Mouse (Mus musculus) midbrain, embryonic 15.5 days (tissue): ENCODE results near the gene 4931428F04Rik. TPM values are rescaled to one million over a fixed set of nuclear protein-coding genes. Genes with fewer than 3 reads are reported as not detected.

ENCODE experiments used
- ATAC-seq: fragments of 200-750 bp; cut with Nextera tagmentation; replicated peaks from 2 replicates; pipeline ENCODE4 v1.8.0; 2017; ENCODE audit warnings: moderate TSS enrichment
- H3K27ac ChIP-seq: fragments of 300-500 bp; sonication (generic); 2 replicates; pipeline ENCODE4 v1.5.1; 2015; ENCODE audit warnings: mild to moderate bottlenecking, inconsistent platforms
- H3K27me3 ChIP-seq: fragments of 300-500 bp; sonication (generic); replicated peaks from 2 replicates; pipeline ENCODE4 v1.6.1; 2015; ENCODE audit warnings: inconsistent platforms
- H3K36me3 ChIP-seq: fragments of 300-500 bp; sonication (generic); replicated peaks from 2 replicates; pipeline ENCODE4 v1.6.1; 2015; ENCODE audit warnings: inconsistent platforms
- H3K4me1 ChIP-seq: fragments of 300-500 bp; sonication (generic); 2 replicates; pipeline ENCODE4 v1.6.1; 2015; ENCODE audit warnings: inconsistent platforms
- H3K4me2 ChIP-seq: fragments of 300-500 bp; sonication (generic); 2 replicates; pipeline ENCODE4 v1.6.1; 2015; ENCODE audit warnings: inconsistent platforms, mild to moderate bottlenecking, moderate library complexity
- H3K4me3 ChIP-seq: fragments of 300-500 bp; sonication (generic); 2 replicates; pipeline ENCODE4 v1.5.1; 2015; ENCODE audit warnings: mild to moderate bottlenecking, inconsistent platforms
- H3K9ac ChIP-seq: fragments of 300-500 bp; sonication (generic); 2 replicates; pipeline ENCODE4 v1.6.1; 2015; ENCODE audit warnings: mild to moderate bottlenecking, inconsistent platforms
- H3K9me3 ChIP-seq: fragments of 300-500 bp; sonication (generic); 2 replicates; pipeline ENCODE4 v1.6.1; 2016; ENCODE audit warnings: inconsistent platforms
- WGBS: fragments of 180-500 bp; shearing (Covaris S2); methylation state at CpG from one replicate; pipeline ENCODE4 v1.1.7; 2015; ENCODE audit warnings: mixed read lengths; 5-methylcytosine and 5-hydroxymethylcytosine counted together
- polyA plus RNA-seq: library from polyadenylated mRNA; unstranded; fragments of >200 nt; fragmentation: Nextera tagmentation; extraction: Ambion mirVana; gene quantifications from 2 replicates; pipeline ENCODE4 v1.2.1, GENCODE M21; 2015

Gene 4931428F04Rik
- polyA plus RNA-seq, 1 experiment from 2014 or later: 173 TPM

DNA sequence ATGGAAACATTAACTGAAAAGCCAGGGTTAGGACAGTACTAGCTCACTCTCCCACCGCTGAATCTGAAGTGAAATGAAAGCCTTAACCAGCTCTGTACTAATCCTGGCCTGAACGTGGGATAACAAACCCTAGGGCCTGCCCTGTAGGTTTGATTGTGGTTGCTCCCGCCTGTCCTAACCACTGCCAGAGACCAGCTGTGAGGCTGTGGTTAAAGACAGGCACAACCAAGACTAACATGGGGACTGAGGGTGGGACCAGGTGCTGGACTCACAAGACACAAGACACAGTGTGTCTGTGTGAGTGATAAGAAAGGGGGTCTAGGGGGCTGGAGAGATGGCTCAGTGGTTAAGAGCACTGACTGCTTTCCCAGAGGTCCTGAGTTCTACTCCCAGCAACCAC is 9.1 kb downstream of the 4931428F04Rik start:
- 60% methylated on average over 3 of the region's 3 CpGs for WGBS
- Histone ChIP-seq H3K4me3 (no peak overlapping the region), H3K4me2 (no peak overlapping the region), H3K9ac (no peak overlapping the region), H3K27ac (no peak overlapping the region), H3K9me3 (no peaks in the 10 kb centered on the region), H3K4me1 (peaks cover 31% of the 10 kb centered on the region), H3K27me3 (peaks cover 34% of the 10 kb centered on the region), H3K36me3 (peaks cover 24% of the 10 kb centered on the region)
- no peak for ATAC-seq

DNA sequence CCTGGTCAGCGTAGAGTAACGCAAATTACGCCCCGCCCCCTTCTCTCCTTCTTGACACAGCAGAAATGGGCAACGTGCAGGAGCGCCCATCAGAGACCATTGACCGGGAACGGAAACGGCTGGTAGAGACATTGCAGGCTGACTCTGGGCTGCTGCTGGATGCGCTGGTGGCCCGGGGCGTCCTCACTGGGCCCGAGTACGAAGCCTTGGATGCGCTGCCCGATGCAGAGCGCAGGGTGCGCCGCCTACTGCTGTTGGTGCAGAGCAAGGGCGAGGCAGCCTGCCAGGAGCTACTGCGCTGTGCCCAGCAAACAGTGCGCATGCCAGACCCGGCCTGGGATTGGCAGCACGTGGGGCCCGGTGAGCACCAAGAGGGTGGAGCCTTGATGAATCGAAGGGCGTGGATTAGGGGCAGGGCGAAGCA is 10.7 kb downstream of the 4931428F04Rik start:
- no peak overlapping the region for H3K9ac ChIP-seq
- ATAC-seq: peak; percentile 50
- no peaks in the 10 kb centered on the region for H3K9me3 ChIP-seq
- 4% methylated on average over 28 of the region's 28 CpGs for WGBS
- H3K4me1 ChIP-seq: peaks cover 28% of the 10 kb centered on the region
- peak overlapping the region; percentile 47 for H3K4me2 ChIP-seq
- H3K4me3 ChIP-seq: peak overlapping the region; percentile 21
- H3K27ac ChIP-seq: no peak overlapping the region
- peaks cover 24% of the 10 kb centered on the region for H3K36me3 ChIP-seq
- H3K27me3 ChIP-seq: peaks cover 50% of the 10 kb centered on the region

DNA sequence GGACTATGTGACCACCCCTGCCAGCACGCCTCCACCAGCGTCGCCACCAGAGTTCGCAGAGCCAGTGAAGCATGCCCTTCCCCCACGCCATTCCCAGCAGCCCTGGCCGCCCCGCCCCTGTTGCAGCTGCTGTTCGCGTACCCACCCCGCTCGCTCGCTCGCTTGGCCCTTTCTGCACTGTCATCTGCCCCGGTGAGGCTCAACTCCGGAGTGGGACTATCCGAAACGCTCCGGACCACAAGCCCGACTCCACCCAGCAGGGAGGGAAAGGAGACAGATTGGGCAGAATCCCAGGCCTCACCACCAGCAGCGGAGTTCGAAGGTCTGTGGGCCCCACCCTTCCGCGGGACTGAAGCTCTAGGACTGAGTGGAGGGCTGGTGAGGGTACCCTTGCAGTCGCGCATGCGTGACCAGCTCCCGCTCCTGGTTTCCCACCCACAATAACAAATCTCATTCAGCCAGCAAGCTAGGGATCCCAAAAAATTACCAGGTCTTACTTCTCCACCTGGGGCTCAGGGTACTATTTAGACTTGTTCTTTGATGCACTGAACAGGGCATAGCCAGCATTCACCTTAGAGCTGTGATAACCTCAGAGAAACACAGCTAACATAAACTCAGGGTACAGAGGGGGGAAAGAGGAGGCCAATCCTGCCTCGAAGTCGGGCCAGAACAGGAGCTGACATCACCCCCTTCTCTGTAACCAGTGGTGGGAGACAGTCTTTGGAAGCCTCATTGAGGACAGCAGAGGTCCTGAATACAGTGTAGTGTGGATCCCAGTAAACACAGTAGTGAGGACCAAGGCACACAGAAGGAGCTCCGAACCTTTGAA is 13.2 kb downstream of the 4931428F04Rik start:
- H3K4me1 ChIP-seq: peaks cover 28% of the 10 kb centered on the region
- peaks cover 7% of the 10 kb centered on the region; the same call in 1 of the 2 replicates for H3K36me3 ChIP-seq
- 4% methylated on average over 30 of the region's 30 CpGs for WGBS
- H3K27me3 ChIP-seq: peaks cover 72% of the 10 kb centered on the region
- peak overlapping the region; percentile 50 for H3K4me3 ChIP-seq
- 0 out of 2 replicates have a peak overlapping the region, but pooled peaks have one; percentile 17 for H3K27ac ChIP-seq
- ATAC-seq: peak; percentile 56
- H3K9me3 ChIP-seq: no peaks in the 10 kb centered on the region
- H3K9ac ChIP-seq: peak overlapping the region; percentile 44
- peak overlapping the region; percentile 94 for H3K4me2 ChIP-seq

DNA sequence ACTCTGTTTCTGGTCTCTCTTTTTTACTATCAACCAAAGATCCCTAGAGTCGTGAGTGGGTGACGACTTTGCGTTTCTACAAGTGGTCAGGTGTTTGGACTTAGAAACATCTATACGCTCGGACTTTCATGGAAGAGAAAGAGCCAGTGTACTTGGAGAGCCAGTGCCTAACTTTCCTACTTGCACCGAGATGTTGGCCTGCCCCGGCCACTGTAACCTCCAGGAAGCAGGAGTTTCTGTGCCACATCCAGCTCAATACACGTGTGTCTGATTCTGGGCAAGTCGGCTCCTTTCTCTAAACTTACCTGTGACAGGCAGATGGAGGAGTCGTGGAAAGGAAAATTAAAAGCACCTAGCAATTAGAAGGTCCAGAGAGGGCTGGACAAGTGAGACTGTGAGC is 13.8 kb downstream of the 4931428F04Rik start, which contains the start of gene Nol3:
Gene Nol3, plus strand, starts transcription at position 301 of the 400 bp plus-strand sequence.
- H3K4me3 ChIP-seq: peak within 1 kb of the TSS; percentile 50
- H3K27ac ChIP-seq: 0 out of 2 replicates have a peak within 1 kb of the TSS, but pooled peaks have one; percentile 17
- peaks cover 4% of the 10 kb centered on the region; the same call in 1 of the 2 replicates for H3K36me3 ChIP-seq
- H3K9me3 ChIP-seq: no peaks in the 10 kb centered on the region
- peak; percentile 10 for ATAC-seq
- peaks cover 30% of the 10 kb centered on the region for H3K4me1 ChIP-seq
- peaks cover 79% of the 10 kb centered on the region for H3K27me3 ChIP-seq
- peak within 1 kb of the TSS; percentile 94 for H3K4me2 ChIP-seq
- 5% methylated on average over 10 of the region's 10 CpGs for WGBS
- H3K9ac ChIP-seq: peak within 1 kb of the TSS; percentile 44

DNA sequence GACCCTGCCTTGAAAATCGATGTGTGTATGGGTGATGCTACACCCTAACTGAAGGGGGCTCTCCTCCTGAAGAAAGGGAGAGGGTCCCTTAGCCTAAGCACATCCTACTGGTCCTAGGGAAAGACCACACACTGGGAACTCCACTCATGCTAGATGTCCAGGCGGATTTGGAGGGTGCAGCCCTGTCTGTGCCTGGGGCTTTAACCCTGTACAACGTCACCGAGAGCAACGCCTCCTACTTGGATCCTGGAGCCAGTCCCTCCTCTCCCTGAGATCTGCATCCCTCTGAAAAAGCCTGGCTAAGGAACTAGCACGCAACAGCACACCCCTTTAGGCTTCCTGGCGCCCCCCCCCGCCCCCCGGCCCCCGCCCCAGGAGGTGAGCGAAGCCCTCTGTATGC is 14.3 kb downstream of the 4931428F04Rik start:
- Histone ChIP-seq H3K4me2 (peak overlapping the region; percentile 94), H3K4me3 (peak overlapping the region; percentile 50; the same call in 1 of the 2 replicates), H3K4me1 (peaks cover 34% of the 10 kb centered on the region), H3K9ac (no peak overlapping the region), H3K9me3 (no peaks in the 10 kb centered on the region), H3K36me3 (0 out of 2 replicates have a peak, but pooled peaks cover 4% of the 10 kb centered on the region), H3K27me3 (peaks cover 83% of the 10 kb centered on the region), H3K27ac (no peak overlapping the region)
- ATAC-seq: no peak
- WGBS: 6% methylated on average over 11 of the region's 11 CpGs

DNA sequence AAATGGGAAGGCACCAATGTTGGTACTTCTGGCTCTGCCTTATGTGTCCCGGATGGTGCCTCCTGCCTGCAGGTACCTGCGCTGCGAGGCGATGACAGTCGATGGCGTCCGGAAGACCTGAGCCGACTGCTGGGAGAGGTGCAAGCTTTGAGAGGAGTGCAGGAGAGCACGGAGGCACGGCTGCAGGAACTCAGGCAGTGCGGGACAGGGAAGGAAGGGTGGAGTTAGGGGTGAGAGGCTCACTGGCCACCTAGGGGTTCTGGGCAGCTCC is 18.8 kb downstream of the 4931428F04Rik start:
- ATAC-seq: no peak
- no peak overlapping the region for H3K9ac ChIP-seq

DNA sequence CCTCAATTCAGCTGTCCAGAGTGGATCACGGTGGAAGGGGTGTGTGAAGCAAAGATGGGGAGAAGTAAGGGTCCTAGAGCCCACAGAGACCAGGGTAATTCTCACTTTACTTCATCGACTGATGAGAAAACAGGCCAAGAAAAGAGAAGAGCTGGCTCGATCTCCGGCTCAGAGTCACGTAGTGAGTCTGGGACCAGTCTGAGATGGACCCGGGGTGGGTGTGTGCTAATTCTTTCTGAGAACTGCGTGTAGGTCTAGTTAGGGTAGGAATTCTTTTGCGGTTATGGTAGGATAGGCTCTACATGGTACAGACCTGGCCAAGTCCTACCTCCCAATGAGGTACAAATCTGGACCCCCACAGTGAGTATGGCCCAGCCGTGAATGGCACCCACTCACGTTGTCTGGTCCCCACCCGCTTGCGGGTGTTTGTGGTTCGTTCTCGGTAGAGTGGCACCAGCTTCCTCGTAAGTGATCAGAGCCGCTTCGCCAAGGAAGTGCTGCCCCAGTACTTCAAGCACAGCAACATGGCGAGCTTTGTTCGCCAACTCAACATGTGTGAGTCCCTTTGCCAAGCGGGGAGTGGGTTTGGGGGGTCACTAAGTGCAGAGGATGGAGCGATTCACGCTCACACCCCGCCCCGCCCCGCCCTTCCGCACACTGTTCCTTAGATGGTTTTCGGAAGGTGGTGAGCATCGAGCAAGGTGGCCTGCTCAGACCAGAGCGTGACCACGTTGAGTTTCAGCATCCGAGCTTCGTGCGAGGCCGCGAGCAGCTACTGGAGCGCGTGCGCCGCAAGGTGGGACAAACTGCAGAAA is 19.4 kb downstream of the 4931428F04Rik start:
- WGBS: 3% methylated on average over 39 of the region's 39 CpGs
- no peak overlapping the region for H3K9ac ChIP-seq
- ATAC-seq: no peak

More for the DNA sequence above, 18.8 kb downstream of the 4931428F04Rik start:
- Histone ChIP-seq H3K9me3 (no peaks in the 10 kb centered on the region), H3K27me3 (peaks cover 91% of the 10 kb centered on the region), H3K27ac (no peak overlapping the region), H3K4me3 (peak overlapping the region; percentile 14; the same call in 1 of the 2 replicates), H3K4me1 (peaks cover 36% of the 10 kb centered on the region), H3K36me3 (no peaks in the 10 kb centered on the region), H3K4me2 (peak overlapping the region; percentile 24; the same call in 1 of the 2 replicates)
- 2% methylated on average over 11 of the region's 11 CpGs for WGBS

DNA sequence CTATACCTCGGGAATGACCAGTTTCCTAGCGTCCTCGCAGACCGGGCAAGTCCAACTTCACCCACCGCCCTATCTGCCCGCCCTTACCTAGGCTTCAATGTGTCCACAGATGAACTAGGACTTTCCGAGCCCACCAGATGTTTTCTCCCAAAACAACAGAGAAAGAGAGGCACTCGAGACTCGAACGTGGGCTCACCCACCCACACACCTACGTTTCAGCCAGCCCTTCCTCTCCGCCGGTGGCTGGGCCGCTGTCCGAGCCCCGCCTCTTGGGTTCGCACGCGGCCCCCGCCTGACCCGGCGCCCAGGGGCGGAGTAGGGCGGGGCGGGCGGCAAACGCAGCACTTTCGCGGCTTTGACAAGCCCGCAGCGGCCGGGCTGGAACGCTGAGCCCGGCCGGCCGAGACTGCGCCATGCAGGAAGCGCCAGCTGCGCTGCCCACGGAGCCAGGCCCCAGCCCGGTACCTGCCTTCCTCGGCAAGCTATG is 20.2 kb downstream of the 4931428F04Rik start, which contains the start of gene Hsf4:
Gene Hsf4, plus strand, starts transcription at position 341 of the 487 bp plus-strand sequence.
- Histone ChIP-seq H3K9ac (peak within 1 kb of the TSS; percentile 49), H3K9me3 (no peaks in the 10 kb centered on the region), H3K27me3 (peaks cover 89% of the 10 kb centered on the region), H3K4me2 (peak within 1 kb of the TSS; percentile 85), H3K4me3 (peak within 1 kb of the TSS; percentile 54), H3K36me3 (no peaks in the 10 kb centered on the region), H3K4me1 (peaks cover 37% of the 10 kb centered on the region), H3K27ac (peak within 1 kb of the TSS; percentile 66)
- ATAC-seq: no peak
- under 1% methylated on average over 42 of the region's 42 CpGs for WGBS

More for the DNA sequence above, 19.4 kb downstream of the 4931428F04Rik start:
- H3K4me3 ChIP-seq: peak overlapping the region; percentile 54; the same call in 1 of the 2 replicates
- no peak overlapping the region for H3K27ac ChIP-seq
- peaks cover 91% of the 10 kb centered on the region for H3K27me3 ChIP-seq
- no peaks in the 10 kb centered on the region for H3K9me3 ChIP-seq
- no peaks in the 10 kb centered on the region for H3K36me3 ChIP-seq
- peak overlapping the region; percentile 85 for H3K4me2 ChIP-seq
- H3K4me1 ChIP-seq: peaks cover 31% of the 10 kb centered on the region

DNA sequence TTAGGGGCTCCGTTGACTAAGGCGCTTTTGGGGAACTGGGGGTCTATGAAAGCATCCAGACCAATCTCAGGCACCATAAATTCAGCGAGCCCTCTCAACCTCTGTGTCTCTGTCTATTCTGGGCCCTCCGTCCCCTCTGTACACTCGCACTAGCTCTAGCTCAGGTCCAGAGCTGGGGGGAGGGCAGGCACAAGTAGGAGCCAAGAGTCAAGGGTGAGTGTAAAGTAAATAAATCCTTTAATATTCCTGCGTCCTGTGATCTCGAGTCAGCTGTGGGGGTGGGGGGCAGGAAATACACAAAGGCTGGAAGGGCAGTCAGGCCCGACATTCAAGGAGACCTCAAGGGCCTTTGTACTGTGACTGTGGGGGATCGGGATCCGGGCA is 20.6 kb downstream of the 4931428F04Rik start:
- H3K4me2 ChIP-seq: peak overlapping the region; percentile 85
- H3K27me3 ChIP-seq: peaks cover 86% of the 10 kb centered on the region
- H3K27ac ChIP-seq: no peak overlapping the region; the same call in 1 of the 2 replicates
- H3K4me1 ChIP-seq: peaks cover 39% of the 10 kb centered on the region
- H3K4me3 ChIP-seq: peak overlapping the region; percentile 54
- 0% methylated on average over 10 of the region's 10 CpGs for WGBS
- no peaks in the 10 kb centered on the region for H3K9me3 ChIP-seq
- H3K9ac ChIP-seq: peak overlapping the region; percentile 49
- peak; percentile 53 for ATAC-seq
- no peaks in the 10 kb centered on the region for H3K36me3 ChIP-seq

DNA sequence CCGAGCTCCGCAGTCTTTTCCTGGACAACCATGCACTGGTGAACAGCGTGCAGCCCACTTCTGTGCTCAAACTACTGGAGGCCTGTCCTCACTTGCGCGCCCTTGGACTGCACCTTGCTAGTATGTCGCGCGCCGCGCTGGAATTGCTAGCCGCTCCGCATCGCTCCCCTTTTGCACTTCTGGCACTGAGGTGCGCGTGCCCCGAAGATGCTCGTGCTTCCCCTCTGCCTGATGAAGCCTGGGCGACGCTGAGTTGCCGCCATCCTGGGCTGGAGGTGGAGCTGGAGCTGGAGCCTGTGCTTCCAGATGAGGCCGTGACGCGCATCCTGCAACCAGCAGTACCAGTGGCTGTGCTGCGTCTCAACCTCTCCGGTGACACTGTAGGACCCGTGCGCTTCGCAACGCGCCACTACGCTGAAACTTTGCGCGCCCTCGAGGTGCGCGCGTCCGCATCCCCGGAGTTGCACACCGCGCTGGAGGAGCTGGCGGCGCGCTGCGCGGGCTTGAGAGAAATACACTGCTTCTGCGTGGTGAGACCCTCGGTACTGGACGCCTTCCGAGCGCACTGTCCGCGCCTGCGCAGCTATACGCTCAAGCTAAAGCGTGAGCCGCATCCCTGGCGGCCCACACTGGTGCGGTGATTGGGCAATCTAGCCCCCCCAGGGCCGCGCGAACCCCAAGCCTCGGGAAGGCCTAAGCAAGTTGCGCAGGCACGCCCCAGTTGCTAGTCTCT is 21.2 kb downstream of the 4931428F04Rik start:
- under 1% methylated on average over 65 of the region's 65 CpGs for WGBS
- peaks cover 41% of the 10 kb centered on the region for H3K4me1 ChIP-seq
- ATAC-seq: peak; percentile 93

DNA sequence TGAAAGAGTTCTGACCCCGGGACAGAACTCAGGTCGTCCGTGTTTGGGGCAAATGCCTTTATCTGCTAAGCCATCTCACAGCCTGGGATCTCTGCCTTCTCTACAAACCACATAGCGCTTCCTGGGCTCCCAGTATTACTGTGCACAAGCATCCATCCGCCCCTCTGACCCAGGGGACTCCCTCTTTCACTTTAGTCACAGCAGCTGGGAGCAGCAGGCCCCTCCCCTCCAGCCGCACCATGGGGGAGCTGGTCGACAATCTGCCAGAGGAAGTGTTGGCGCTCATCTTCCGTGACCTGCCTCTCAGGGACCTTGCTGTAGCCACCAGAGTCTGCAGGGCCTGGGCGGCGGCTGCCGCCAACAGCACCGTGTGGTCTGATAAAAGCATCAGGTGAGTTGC is 22.9 kb downstream of the 4931428F04Rik start:
- Histone ChIP-seq H3K9me3 (no peaks in the 10 kb centered on the region), H3K9ac (no peak overlapping the region), H3K36me3 (no peaks in the 10 kb centered on the region), H3K4me2 (no peak overlapping the region), H3K27me3 (peaks cover 83% of the 10 kb centered on the region), H3K4me1 (peaks cover 41% of the 10 kb centered on the region), H3K4me3 (no peak overlapping the region), H3K27ac (no peak overlapping the region)
- ATAC-seq: no peak
- 7% methylated on average over 13 of the region's 13 CpGs for WGBS

More for the DNA sequence above, 21.2 kb downstream of the 4931428F04Rik start:
- H3K27me3 ChIP-seq: peaks cover 86% of the 10 kb centered on the region
- peak overlapping the region; percentile 49 for H3K9ac ChIP-seq
- H3K36me3 ChIP-seq: no peaks in the 10 kb centered on the region
- H3K27ac ChIP-seq: peak overlapping the region; percentile 66
- H3K4me2 ChIP-seq: peak overlapping the region; percentile 85
- H3K4me3 ChIP-seq: peak overlapping the region; percentile 54
- no peaks in the 10 kb centered on the region for H3K9me3 ChIP-seq
